ENCODE assay signal across 12 mouse cellular contexts in the genomic region with DNA sequence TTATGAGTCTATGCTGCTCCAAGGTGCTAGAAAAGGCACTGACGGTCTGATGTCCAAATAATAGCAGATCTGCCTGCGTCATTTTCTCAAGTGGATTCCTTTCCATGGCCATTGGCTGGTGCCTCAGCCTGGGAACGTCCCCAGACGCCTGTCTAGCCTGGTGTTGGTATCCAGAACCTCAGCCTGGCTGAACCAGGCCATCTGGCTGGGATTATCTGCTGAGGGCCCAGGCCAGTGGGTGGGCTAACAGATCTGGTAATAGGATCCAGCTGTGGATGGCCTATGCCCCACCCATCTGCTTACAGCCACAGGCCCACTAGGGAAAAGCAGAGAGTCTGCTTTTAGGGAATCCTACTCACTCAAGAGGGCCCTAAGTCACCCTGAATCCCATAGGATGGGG. TPM values are rescaled to one million over a fixed set of nuclear protein-coding genes. Genes with fewer than 3 reads are reported as not detected.
A peak's percentile ranks its signal among the peaks of the same experiment; 100 is the strongest.
DNase-seq lines count a peak whose midpoint lies in the region; ATAC-seq lines count a peak whose summit lies in the region.
"Had no signal": no experiment of that assay in that cellular context is flagged by ENCODE, and none has a peak within 500 bp of the region (broad histone marks: within the 10 kb centered on the region; RNA-seq: fewer than 3 reads in every experiment).

No protein-coding gene starts in this region.

- peak; percentile 31 for DNase-seq in urinary bladder, postnatal 25 days (ENCODE audit: low spot score)
- DNase-seq in urinary bladder, postnatal 10 days (ENCODE audit: low spot score) = no peak
- peak; percentile 72 for DNase-seq in gastrocnemius, postnatal 25 days
- no peak for DNase-seq in hindbrain, embryonic 14.5 days (ENCODE audit: low spot score)
- no peak for DNase-seq in thymus, postnatal 0 days (ENCODE audit: low spot score)
- DNase-seq: liver, embryonic 13.5 days; thymus, postnatal 14 days had no signal

- peaks cover 14% of the 10 kb centered on the region; the same call in 1 of the 2 replicates for H3K4me1 ChIP-seq in lung, embryonic 15.5 days
- no peaks in the 10 kb centered on the region for H3K4me1 ChIP-seq in hindbrain, embryonic 14.5 days (replicated peaks; ENCODE audit: control insufficient read depth, insufficient read depth, low read length)

- peak; percentile 60; the same call in 1 of the 2 replicates for ATAC-seq in lung, embryonic 15.5 days (ENCODE audit: borderline replicate concordance, extremely low read depth, low FRiP score, low TSS enrichment)
- no peak for ATAC-seq in granulocyte monocyte progenitor cell, adult 5-6 weeks (replicated peaks; ENCODE audit: poor library complexity, severe bottlenecking)
- ATAC-seq in hindbrain, embryonic 14.5 days (ENCODE audit: low FRiP score) = no peak
- ATAC-seq: hindbrain, embryonic 16.5 days; Patski had no signal

- H3K27ac ChIP-seq in lung, embryonic 15.5 days = no peak overlapping the region
- no peak overlapping the region for H3K27ac ChIP-seq in hindbrain, embryonic 14.5 days
- H3K27ac ChIP-seq: liver, embryonic 13.5 days; neural tube, embryonic 13.5 days had no signal

- H3K9ac ChIP-seq in lung, embryonic 15.5 days = no peak overlapping the region
- H3K9ac ChIP-seq in hindbrain, embryonic 14.5 days = no peak overlapping the region
- H3K9ac ChIP-seq: liver, embryonic 13.5 days; neural tube, embryonic 13.5 days had no signal

- H3K36me3 ChIP-seq in lung, embryonic 15.5 days = no peaks in the 10 kb centered on the region
- no peaks in the 10 kb centered on the region for H3K36me3 ChIP-seq in hindbrain, embryonic 14.5 days (replicated peaks; ENCODE audit: control insufficient read depth, insufficient read depth)
- H3K36me3 ChIP-seq: liver, embryonic 13.5 days; neural tube, embryonic 13.5 days had no signal

- 26% methylated on average over 4 of the region's 4 CpGs for WGBS in lung, embryonic 15.5 days
- 62% methylated on average over 4 of the region's 4 CpGs for WGBS in hindbrain, embryonic 14.5 days

- H3K4me3 ChIP-seq in lung, embryonic 15.5 days = no peak overlapping the region
- no peak overlapping the region for H3K4me3 ChIP-seq in hindbrain, embryonic 14.5 days (replicated peaks; ENCODE audit: low read length)
- H3K4me3 ChIP-seq: liver, embryonic 13.5 days; neural tube, embryonic 13.5 days had no signal

- H3K9me3 ChIP-seq in lung, embryonic 15.5 days = no peaks in the 10 kb centered on the region
- no peaks in the 10 kb centered on the region for H3K9me3 ChIP-seq in hindbrain, embryonic 14.5 days (ENCODE audit: control insufficient read depth, low read length)
- H3K9me3 ChIP-seq: liver, embryonic 13.5 days; neural tube, embryonic 13.5 days had no signal

- no peak overlapping the region for H3K4me2 ChIP-seq in lung, embryonic 15.5 days
- no peak overlapping the region for H3K4me2 ChIP-seq in hindbrain, embryonic 14.5 days (replicated peaks)
- H3K4me2 ChIP-seq: liver, embryonic 13.5 days; neural tube, embryonic 13.5 days had no signal

- no peaks in the 10 kb centered on the region for H3K27me3 ChIP-seq in lung, embryonic 15.5 days
- H3K27me3 ChIP-seq in hindbrain, embryonic 14.5 days (ENCODE audit: control insufficient read depth, insufficient read depth, low read length) = no peaks in the 10 kb centered on the region
- H3K27me3 ChIP-seq: liver, embryonic 13.5 days; neural tube, embryonic 13.5 days; Patski had no signal

RNA-seq across cellular contexts. Expression of a gene that starts 10.6 kb away (rescaled TPM):
- total RNA-seq in gastrocnemius, postnatal 25 days (2021) = under 1 TPM; 0.11 to 0.15 TPM
- 0.43 and 0.62 TPM in 2 replicates for polyA plus RNA-seq in lung, embryonic 15.5 days (2015; fragmentation: Nextera tagmentation; extraction: Ambion mirVana)
- total RNA-seq in granulocyte monocyte progenitor cell, adult 5-6 weeks (2014; fragmentation: Nextera tagmentation) = not detected in 2 replicates
- not detected in 2 replicates for total RNA-seq in granulocyte monocyte progenitor cell, adult 5-6 weeks (2017)
- 0.08 and 0.31 TPM in 2 replicates for polyA plus RNA-seq in hindbrain, embryonic 14.5 days (2014; fragmentation: Nextera tagmentation; extraction: Ambion mirVana)
- 1.5 and 1.9 TPM in 2 replicates for polyA plus RNA-seq in thymus, postnatal 0 days (2015; fragmentation: Nextera tagmentation; extraction: Ambion mirVana)
- polyA plus RNA-seq: liver, embryonic 13.5 days had no signal

RNA-seq across cellular contexts. Expression of a gene that starts 58.4 kb away (rescaled TPM):
- total RNA-seq in gastrocnemius, postnatal 25 days (2021) = 1 to 10 TPM; 2.2 to 2.9 TPM
- polyA plus RNA-seq in lung, embryonic 15.5 days (2015; fragmentation: Nextera tagmentation; extraction: Ambion mirVana) = 32.5 and 34.1 TPM in 2 replicates
- total RNA-seq in granulocyte monocyte progenitor cell, adult 5-6 weeks (2014; fragmentation: Nextera tagmentation) = 14.9 and 17.6 TPM in 2 replicates
- total RNA-seq in granulocyte monocyte progenitor cell, adult 5-6 weeks (2017) = 3.8 and 8.8 TPM in 2 replicates
- 39.8 and 42.7 TPM in 2 replicates for polyA plus RNA-seq in hindbrain, embryonic 14.5 days (2014; fragmentation: Nextera tagmentation; extraction: Ambion mirVana)
- polyA plus RNA-seq in thymus, postnatal 0 days (2015; fragmentation: Nextera tagmentation; extraction: Ambion mirVana) = 30.3 and 31.0 TPM in 2 replicates

Comparison
In these comparisons a context has a peak if more than half of its experiments do, and no peak if none do; other contexts are left out.
1. DNase-seq: peak in urinary bladder, postnatal 25 days (single experiment) and gastrocnemius, postnatal 25 days (single experiment); none in urinary bladder, postnatal 10 days (single experiment), hindbrain, embryonic 14.5 days (single experiment) and thymus, postnatal 0 days (single experiment).